Mouse (Mus musculus) embryonic fibroblast, embryonic 13.5 days (primary cell): ENCODE measurements at regions not wholly inside any gene's neighbourhood (a gene's known extent, or its start where the extent isn't known, plus 50 kb on each side); places are given as distances from the start of the nearest gene placed in this dataset.

ENCODE experiments used
- H3K27ac ChIP-seq: 2 replicates; pipeline ENCODE4 v1.5.1; 2012; ENCODE audit warnings: low read length, control low read depth, inconsistent platforms; ENCODE audit not compliant: insufficient read depth
- H3K4me1 ChIP-seq: 2 replicates; pipeline ENCODE4 v1.6.1; 2011; ENCODE audit warnings: low read length; ENCODE audit not compliant: control insufficient read depth, insufficient read depth
- H3K4me3 ChIP-seq: 2 replicates; pipeline ENCODE4 v1.5.1; 2011; ENCODE audit warnings: mild to moderate bottlenecking, control low read depth, low read length; ENCODE audit not compliant: insufficient read depth
- CTCF ChIP-seq: IDR thresholded peaks from 2 replicates; pipeline ENCODE4 v1.5.1; 2011; ENCODE audit warnings: mild to moderate bottlenecking, control low read depth, low read length, moderate library complexity, borderline replicate concordance; ENCODE audit not compliant: insufficient read depth
- POLR2A ChIP-seq: IDR thresholded peaks from 2 replicates; pipeline ENCODE4 v1.6.1; 2011; ENCODE audit warnings: low read depth, mild to moderate bottlenecking, control low read depth, low read length, moderate library complexity

GRCm38 (mm10) chr2:75133298-75134080, 307.9 kb downstream of the Mtx2 start:
- H3K27ac ChIP-seq, result no peak overlapping the region
- no peaks in the 10 kb centered on the region for H3K4me1 ChIP-seq
- TF ChIP-seq POLR2A (no peak), CTCF (no peak)
- H3K4me3 ChIP-seq, result no peak overlapping the region

GRCm38 (mm10) chr2:75136618-75137017, 311.0 kb downstream of the Mtx2 start:
- TF ChIP-seq POLR2A (no peak), CTCF (no peak)
- no peak overlapping the region for H3K27ac ChIP-seq
- no peak overlapping the region for H3K4me3 ChIP-seq
- no peaks in the 10 kb centered on the region for H3K4me1 ChIP-seq

- Histone ChIP-seq H3K4me1 (no peaks in the 10 kb centered on the region), H3K27ac (no peak overlapping the region), H3K4me3 (peak overlapping the region; percentile 17; the same call in 1 of the 2 replicates)
- TF ChIP-seq CTCF (no peak), POLR2A (no peak)
These were observed 311.8 kb downstream of the Mtx2 start for GRCm38 (mm10) chr2:75137133-75137982.

GRCm38 (mm10) chr2:75137983-75138745, 312.6 kb downstream of the Mtx2 start:
- no peak for TF ChIP-seq POLR2A
- TF ChIP-seq CTCF, result peak; percentile 42; the same call in 1 of the 2 replicates

GRCm38 (mm10) chr2:75138746-75139060, 313.1 kb downstream of the Mtx2 start:
- Histone ChIP-seq H3K4me1 (no peaks in the 10 kb centered on the region), H3K4me3 (no peak overlapping the region), H3K27ac (no peak overlapping the region)
- TF ChIP-seq CTCF (no peak), POLR2A (no peak)

More at GRCm38 (mm10) chr2:75137983-75138745, 312.6 kb downstream of the Mtx2 start:
- no peaks in the 10 kb centered on the region for H3K4me1 ChIP-seq
- no peak overlapping the region for H3K27ac ChIP-seq
- H3K4me3 ChIP-seq, result peak overlapping the region; percentile 17; the same call in 1 of the 2 replicates

- H3K4me3 ChIP-seq, result no peak overlapping the region
- no peak for TF ChIP-seq POLR2A
- TF ChIP-seq CTCF, result no peak
- H3K27ac ChIP-seq, result no peak overlapping the region
- no peaks in the 10 kb centered on the region for H3K4me1 ChIP-seq
These were observed 313.9 kb downstream of the Mtx2 start for GRCm38 (mm10) chr2:75139544-75139943.

- H3K4me3 ChIP-seq, result no peak overlapping the region
- no peak overlapping the region for H3K27ac ChIP-seq
- TF ChIP-seq POLR2A, result no peak
- no peak for TF ChIP-seq CTCF
- no peaks in the 10 kb centered on the region for H3K4me1 ChIP-seq
These were observed 317.1 kb downstream of the Mtx2 start for GRCm38 (mm10) chr2:75142675-75143074.

- no peak for TF ChIP-seq POLR2A
- no peak for TF ChIP-seq CTCF
- H3K27ac ChIP-seq, result no peak overlapping the region
- no peak overlapping the region for H3K4me3 ChIP-seq
- no peaks in the 10 kb centered on the region for H3K4me1 ChIP-seq
These were observed 319.3 kb downstream of the Mtx2 start for GRCm38 (mm10) chr2:75144861-75145260.

- TF ChIP-seq POLR2A (no peak), CTCF (no peak)
These were observed 320.7 kb downstream of the Mtx2 start for GRCm38 (mm10) chr2:75146256-75146655.

GRCm38 (mm10) chr2:75147399-75147798, 321.8 kb downstream of the Mtx2 start:
- H3K27ac ChIP-seq, result no peak overlapping the region
- no peak overlapping the region for H3K4me3 ChIP-seq
- TF ChIP-seq POLR2A (no peak), CTCF (no peak)
- H3K4me1 ChIP-seq, result no peaks in the 10 kb centered on the region

More at GRCm38 (mm10) chr2:75146256-75146655, 320.7 kb downstream of the Mtx2 start:
- H3K27ac ChIP-seq, result no peak overlapping the region
- H3K4me3 ChIP-seq, result no peak overlapping the region
- H3K4me1 ChIP-seq, result no peaks in the 10 kb centered on the region
